Mouse (Mus musculus) G1E (cell line): Measurements from ENCODE around the gene Dock10.

Experiments used
- CTCF ChIP-seq: IDR thresholded peaks from 2 replicates; pipeline ENCODE4 v1.5.1; 2012; ENCODE audit warnings: low read depth, low read length, inconsistent platforms, mixed read lengths
- GATA1 ChIP-seq: IDR thresholded peaks from 2 replicates; pipeline ENCODE4 v1.6.1; 2012; ENCODE audit warnings: borderline replicate concordance, low read length, inconsistent platforms, mixed read lengths
- GATA2 ChIP-seq: IDR thresholded peaks from 2 replicates; pipeline ENCODE4 v1.6.1; 2012; ENCODE audit warnings: low read depth, low read length, inconsistent platforms, borderline replicate concordance

GRCm38 (mm10) chr1:80451914-80452549 lies 306.3 kb downstream of the Dock10 start:
- TF ChIP-seq CTCF, result no peak
- no peak for TF ChIP-seq GATA2
- TF ChIP-seq GATA1, result no peak
